Mouse (Mus musculus) layer of hippocampus, adult 18-20 months (tissue): ENCODE results near the gene D130043K22Rik. TPM values are rescaled to one million over a fixed set of nuclear protein-coding genes. Genes with fewer than 3 reads are reported as not detected.
A peak's percentile ranks its signal among the peaks of the same experiment; 100 is the strongest.
"Not testable (repeated sequence)": the region's sequence is repeated elsewhere in the genome, so short reads cannot be mapped to it uniquely, and the experiment has no call there.

Source experiments
- DNase-seq, 2 experiments: peaks; one replicate each; pipeline ENCODE4 v3.0.0; 2022; ENCODE audit warnings: low spot score in 2 of 2
- total RNA-seq, 2 experiments: library from RNA; stranded (reverse); gene quantifications; 2 replicates each; pipeline ENCODE4 v1.2.3; 2021

Gene D130043K22Rik
- total RNA-seq, 2 experiments from 2014 or later: 24.6 to 26.1 TPM

- peak; percentile 92 to 93 for DNase-seq
Measured at GRCm38 (mm10) chr13:24831353-24832130, 13.4 kb upstream of the D130043K22Rik start, which contains the start of the genes Acot13 and Tdp2. TSS of gene Acot13 (minus strand) at chr13:24831540. TSS of gene Tdp2 (plus strand) at chr13:24831679.

- DNase-seq: no peak
Measured at GRCm38 (mm10) chr13:24832131-24832810, 12.7 kb upstream of the D130043K22Rik start.

GRCm38 (mm10) chr13:24832811-24833155 lies 12.2 kb upstream of the D130043K22Rik start:
- no peak for DNase-seq

- not testable (repeated sequence) for DNase-seq
Measured at GRCm38 (mm10) chr13:24837765-24838164, 7.2 kb upstream of the D130043K22Rik start.

GRCm38 (mm10) chr13:24839831-24840230 lies 5.1 kb upstream of the D130043K22Rik start:
- DNase-seq: no peak

GRCm38 (mm10) chr13:24841702-24842101 lies 3.2 kb upstream of the D130043K22Rik start:
- DNase-seq: no peak

GRCm38 (mm10) chr13:24849318-24849717 lies 4.4 kb downstream of the D130043K22Rik start:
- DNase-seq: no peak

GRCm38 (mm10) chr13:24851989-24852388 lies 7.1 kb downstream of the D130043K22Rik start:
- no peak for DNase-seq

- no peak for DNase-seq
Measured at GRCm38 (mm10) chr13:24852570-24852969, 7.6 kb downstream of the D130043K22Rik start.

GRCm38 (mm10) chr13:24859115-24859514 lies 14.2 kb downstream of the D130043K22Rik start:
- no peak for DNase-seq

- no peak for DNase-seq
Measured at GRCm38 (mm10) chr13:24861084-24861483, 16.1 kb downstream of the D130043K22Rik start.

- no peak for DNase-seq
Measured at GRCm38 (mm10) chr13:24862021-24862420, 17.1 kb downstream of the D130043K22Rik start.

GRCm38 (mm10) chr13:24862520-24862919 lies 17.6 kb downstream of the D130043K22Rik start:
- DNase-seq: peak in 1 of 2 experiments; percentile 70

- no peak for DNase-seq
Measured at GRCm38 (mm10) chr13:24866430-24867402, 21.8 kb downstream of the D130043K22Rik start.

- DNase-seq: no peak
Measured at GRCm38 (mm10) chr13:24867789-24868188, 22.9 kb downstream of the D130043K22Rik start.

- DNase-seq: no peak
Measured at GRCm38 (mm10) chr13:24868233-24868632, 23.3 kb downstream of the D130043K22Rik start.

GRCm38 (mm10) chr13:24879359-24880040 lies 34.6 kb downstream of the D130043K22Rik start:
- DNase-seq: no peak

- no peak for DNase-seq
Measured at GRCm38 (mm10) chr13:24880208-24880607, 35.3 kb downstream of the D130043K22Rik start.

GRCm38 (mm10) chr13:24880704-24881103 lies 35.8 kb downstream of the D130043K22Rik start:
- DNase-seq: no peak

- no peak for DNase-seq
Measured at GRCm38 (mm10) chr13:24882411-24882810, 37.5 kb downstream of the D130043K22Rik start.

- no peak for DNase-seq
Measured at GRCm38 (mm10) chr13:24889554-24889953, 44.6 kb downstream of the D130043K22Rik start.
